Mouse (Mus musculus) stomach, postnatal 0 days (tissue): ENCODE measurements around the gene Ap1g2. TPM values are rescaled to one million over a fixed set of nuclear protein-coding genes. Genes with fewer than 3 reads are reported as not detected.

ENCODE experiments used
- ATAC-seq: fragments of 200-750 bp; cut with Nextera tagmentation; 2 replicates; pipeline ENCODE4 v1.8.0; 2017; ENCODE audit not compliant: low FRiP score, low TSS enrichment
- DNase-seq: peaks from one replicate; pipeline ENCODE4 v3.0.0-alpha.2; 2016; ENCODE audit warnings: low spot score
- H3K27ac ChIP-seq: fragments of 300-500 bp; sonication (generic); replicated peaks from 2 replicates; pipeline ENCODE4 v1.5.1; 2014; ENCODE audit warnings: mild to moderate bottlenecking, control low read depth
- H3K27me3 ChIP-seq: fragments of 300-500 bp; sonication (generic); 2 replicates; pipeline ENCODE4 v1.6.1; 2014; ENCODE audit warnings: low read length; ENCODE audit not compliant: control insufficient read depth, insufficient read depth
- H3K36me3 ChIP-seq: fragments of 300-500 bp; sonication (generic); 2 replicates; pipeline ENCODE4 v1.6.1; 2014; ENCODE audit warnings: low read length, mixed read lengths; ENCODE audit not compliant: control insufficient read depth, insufficient read depth
- H3K4me1 ChIP-seq: fragments of 300-500 bp; sonication (generic); replicated peaks from 2 replicates; pipeline ENCODE4 v1.6.1; 2014; ENCODE audit warnings: antibody characterized with exemption; ENCODE audit not compliant: control insufficient read depth, insufficient read depth
- H3K4me2 ChIP-seq: fragments of 300-500 bp; sonication (generic); replicated peaks from 2 replicates; pipeline ENCODE4 v1.6.1; 2014; ENCODE audit warnings: low read depth, mild to moderate bottlenecking, control low read depth, moderate library complexity
- H3K4me3 ChIP-seq: fragments of 300-500 bp; sonication (generic); 2 replicates; pipeline ENCODE4 v1.5.1; 2014; ENCODE audit warnings: low read depth, low read length, control low read depth
- H3K9ac ChIP-seq: fragments of 300-500 bp; sonication (generic); 2 replicates; pipeline ENCODE4 v1.6.1; 2014; ENCODE audit warnings: mild to moderate bottlenecking, low read length, control low read depth, mixed read lengths
- H3K9me3 ChIP-seq: fragments of 300-500 bp; sonication (generic); 2 replicates; pipeline ENCODE4 v1.6.1; 2016; ENCODE audit warnings: low read length; ENCODE audit not compliant: control insufficient read depth
- CTCF ChIP-seq: IDR thresholded peaks from 2 replicates; pipeline ENCODE4 v1.5.1; 2016; ENCODE audit warnings: antibody characterized with exemption, low read depth, mild to moderate bottlenecking, moderate library complexity
- EP300 ChIP-seq: optimal IDR thresholded peaks from 2 replicates; pipeline ENCODE3; 2016; ENCODE audit warnings: antibody characterized with exemption
- WGBS: fragments of 180-500 bp; shearing (Covaris S2); extraction: QIAGEN DNeasy Blood & Tissue Kit; methylation state at CpG from one replicate; pipeline ENCODE4 v1.1.7; 2014; 5-methylcytosine and 5-hydroxymethylcytosine counted together
- polyA plus RNA-seq: library from polyadenylated mRNA; unstranded; fragments of >200 nt; fragmentation: Nextera tagmentation; extraction: Ambion mirVana; gene quantifications from 2 replicates; pipeline ENCODE4 v1.2.1, GENCODE M21; 2015

The Ap1g2 gene
- polyA plus RNA-seq, 1 experiment from 2014 or later, result 26.4 TPM

- no peak for ATAC-seq
- no peak for DNase-seq
- 30% methylated on average over 9 of the region's 9 CpGs for WGBS
- H3K9ac ChIP-seq, result no peak overlapping the region
- TF ChIP-seq EP300 (no peak), CTCF (no peak)
- H3K4me1 ChIP-seq, result peaks cover 6% of the 10 kb centered on the region; the same call in 1 of the 2 replicates
- no peaks in the 10 kb centered on the region for H3K36me3 ChIP-seq
- H3K27ac ChIP-seq, result no peak overlapping the region
- H3K4me3 ChIP-seq, result no peak overlapping the region
- peaks cover 6% of the 10 kb centered on the region; the same call in 1 of the 2 replicates for H3K27me3 ChIP-seq
- H3K4me2 ChIP-seq, result no peak overlapping the region
- no peaks in the 10 kb centered on the region for H3K9me3 ChIP-seq
Observed at GRCm38 (mm10) chr14:55110076-55110475, 3.7 kb upstream of the Ap1g2 start.

- ATAC-seq, result no peak
- Histone ChIP-seq H3K36me3 (no peaks in the 10 kb centered on the region), H3K27ac (no peak overlapping the region), H3K4me1 (peaks cover 5% of the 10 kb centered on the region; the same call in 1 of the 2 replicates), H3K9ac (no peak overlapping the region), H3K27me3 (peaks cover 5% of the 10 kb centered on the region; the same call in 1 of the 2 replicates), H3K9me3 (no peaks in the 10 kb centered on the region), H3K4me2 (no peak overlapping the region), H3K4me3 (no peak overlapping the region)
- 24% methylated on average over 18 of the region's 21 CpGs for WGBS
- no peak for TF ChIP-seq CTCF
- TF ChIP-seq EP300, result no peak
- peak; percentile 24 for DNase-seq
Observed at GRCm38 (mm10) chr14:55109048-55109873, 2.9 kb upstream of the Ap1g2 start.

- H3K36me3 ChIP-seq, result no peaks in the 10 kb centered on the region; the same call in 1 of the 2 replicates
- no peak for ATAC-seq
- DNase-seq, result peak; percentile 27
- no peaks in the 10 kb centered on the region for H3K9me3 ChIP-seq
- peaks cover 2% of the 10 kb centered on the region; the same call in 1 of the 2 replicates for H3K4me1 ChIP-seq
- H3K27me3 ChIP-seq, result no peaks in the 10 kb centered on the region
- no peak overlapping the region for H3K4me3 ChIP-seq
- H3K9ac ChIP-seq, result no peak overlapping the region
- 32% methylated on average over 9 of the region's 9 CpGs for WGBS
- no peak overlapping the region for H3K4me2 ChIP-seq
- no peak overlapping the region for H3K27ac ChIP-seq
- TF ChIP-seq EP300 (no peak), CTCF (no peak; the same call in 1 of the 2 replicates)
Observed at GRCm38 (mm10) chr14:55108202-55108870, 1.9 kb upstream of the Ap1g2 start.

GRCm38 (mm10) chr14:55106990-55107389, 597 bp upstream of the Ap1g2 start:
- Histone ChIP-seq H3K4me2 (no peak overlapping the region), H3K27ac (no peak overlapping the region), H3K4me3 (no peak overlapping the region), H3K36me3 (no peaks in the 10 kb centered on the region; the same call in 1 of the 2 replicates), H3K4me1 (peaks cover 2% of the 10 kb centered on the region; the same call in 1 of the 2 replicates), H3K9me3 (no peaks in the 10 kb centered on the region), H3K9ac (no peak overlapping the region), H3K27me3 (no peaks in the 10 kb centered on the region)
- ATAC-seq (no peak), DNase-seq (no peak)
- 85% methylated on average over 8 of the region's 8 CpGs for WGBS
- TF ChIP-seq EP300 (no peak), CTCF (no peak)

- Histone ChIP-seq H3K36me3 (peaks cover 4% of the 10 kb centered on the region; the same call in 1 of the 2 replicates), H3K4me1 (peaks cover 2% of the 10 kb centered on the region; the same call in 1 of the 2 replicates), H3K27ac (peak overlapping the region; percentile 88), H3K27me3 (no peaks in the 10 kb centered on the region), H3K4me2 (peak overlapping the region; percentile 95), H3K4me3 (peak overlapping the region; percentile 53), H3K9me3 (no peaks in the 10 kb centered on the region), H3K9ac (peak overlapping the region; percentile 63; the same call in 1 of the 2 replicates)
- 8% methylated on average over 7 of the region's 7 CpGs for WGBS
- peak; percentile 36 for DNase-seq
- no peak for TF ChIP-seq CTCF
- no peak for TF ChIP-seq EP300
- peak; percentile 35 for ATAC-seq
Observed at GRCm38 (mm10) chr14:55105386-55105785, 1.0 kb downstream of the Ap1g2 start.
